Mouse (Mus musculus) neural tube, embryonic 14.5 days (tissue): ENCODE data around the gene Rhpn2. TPM values are rescaled to one million over a fixed set of nuclear protein-coding genes. Genes with fewer than 3 reads are reported as not detected.
A peak's percentile ranks its signal among the peaks of the same experiment; 100 is the strongest.
"Not testable (repeated sequence)": the region's sequence is repeated elsewhere in the genome, so short reads cannot be mapped to it uniquely, and the experiment has no call there.

Source experiments
- ATAC-seq: fragments of 200-750 bp; cut with Nextera tagmentation; 2 replicates; pipeline ENCODE4 v1.8.0; 2017; ENCODE audit warnings: low read depth, mild to moderate bottlenecking, moderate TSS enrichment, moderate library complexity
- H3K27ac ChIP-seq: fragments of 300-500 bp; sonication (generic); 2 replicates; pipeline ENCODE4 v1.5.1; 2014; ENCODE audit warnings: low read depth, mild to moderate bottlenecking, control low read depth, low read length, moderate library complexity, mixed read lengths
- H3K27me3 ChIP-seq: fragments of 300-500 bp; sonication (generic); 2 replicates; pipeline ENCODE4 v1.6.1; 2014; ENCODE audit warnings: low read length; ENCODE audit not compliant: control insufficient read depth, insufficient read depth
- H3K36me3 ChIP-seq: fragments of 300-500 bp; sonication (generic); 2 replicates; pipeline ENCODE4 v1.6.1; 2014; ENCODE audit warnings: low read length, mixed read lengths; ENCODE audit not compliant: control insufficient read depth, insufficient read depth
- H3K4me1 ChIP-seq: fragments of 300-500 bp; sonication (generic); 2 replicates; pipeline ENCODE4 v1.6.1; 2014; ENCODE audit warnings: low read length; ENCODE audit not compliant: control insufficient read depth, insufficient read depth
- H3K4me2 ChIP-seq: fragments of 300-500 bp; sonication (generic); 2 replicates; pipeline ENCODE4 v1.6.1; 2014; ENCODE audit warnings: mild to moderate bottlenecking, low read depth, low read length, control low read depth
- H3K4me3 ChIP-seq: fragments of 300-500 bp; sonication (generic); 2 replicates; pipeline ENCODE4 v1.5.1; 2014; ENCODE audit warnings: low read depth, low read length, control low read depth, mixed read lengths
- H3K9ac ChIP-seq: fragments of 300-500 bp; sonication (generic); replicated peaks from 2 replicates; pipeline ENCODE4 v1.6.1; 2014; ENCODE audit warnings: low read depth, mild to moderate bottlenecking, control low read depth, low read length, mixed read lengths
- H3K9me3 ChIP-seq: fragments of 300-500 bp; sonication (generic); 2 replicates; pipeline ENCODE4 v1.6.1; 2016; ENCODE audit warnings: low read length; ENCODE audit not compliant: control insufficient read depth
- WGBS: fragments of 180-500 bp; shearing (Covaris S2); extraction: QIAGEN DNeasy Blood & Tissue Kit; methylation state at CpG from one replicate; pipeline ENCODE4 v1.1.7; 2014; 5-methylcytosine and 5-hydroxymethylcytosine counted together
- polyA plus RNA-seq: library from polyadenylated mRNA; unstranded; fragments of >200 nt; fragmentation: Nextera tagmentation; extraction: Ambion mirVana; gene quantifications from 2 replicates; pipeline ENCODE4 v1.2.1, GENCODE M21; 2014

Gene Rhpn2
- polyA plus RNA-seq, 1 experiment from 2014 or later = 5.8 TPM

DNA sequence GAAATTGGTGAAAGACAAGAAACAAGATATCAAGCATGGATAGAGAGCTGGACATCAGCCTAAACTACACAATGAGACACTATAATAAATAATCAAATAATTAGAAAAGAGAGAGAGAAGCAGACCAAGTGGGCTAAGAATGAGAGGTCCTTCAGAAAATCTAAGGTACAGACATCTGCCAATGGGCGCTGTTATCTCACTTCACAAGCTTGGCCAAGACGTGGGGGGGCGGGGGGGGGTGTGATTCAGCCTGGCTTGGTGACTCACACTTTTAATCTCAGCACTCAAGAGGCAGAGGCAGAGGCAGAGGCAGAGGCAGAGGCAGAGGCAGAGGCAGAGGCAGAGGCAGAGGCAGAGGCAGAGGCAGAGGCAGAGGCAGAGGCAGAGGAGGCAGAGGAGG is 14.7 kb upstream of the Rhpn2 start:
- H3K9ac ChIP-seq, H3K36me3 ChIP-seq, ATAC-seq, H3K4me3 ChIP-seq, H3K9me3 ChIP-seq, H3K27me3 ChIP-seq, H3K27ac ChIP-seq, H3K4me2 ChIP-seq: not testable (repeated sequence)
- 86% methylated on average over 3 of the region's 3 CpGs for WGBS
- peaks cover 13% of the 10 kb centered on the region for H3K4me1 ChIP-seq

DNA sequence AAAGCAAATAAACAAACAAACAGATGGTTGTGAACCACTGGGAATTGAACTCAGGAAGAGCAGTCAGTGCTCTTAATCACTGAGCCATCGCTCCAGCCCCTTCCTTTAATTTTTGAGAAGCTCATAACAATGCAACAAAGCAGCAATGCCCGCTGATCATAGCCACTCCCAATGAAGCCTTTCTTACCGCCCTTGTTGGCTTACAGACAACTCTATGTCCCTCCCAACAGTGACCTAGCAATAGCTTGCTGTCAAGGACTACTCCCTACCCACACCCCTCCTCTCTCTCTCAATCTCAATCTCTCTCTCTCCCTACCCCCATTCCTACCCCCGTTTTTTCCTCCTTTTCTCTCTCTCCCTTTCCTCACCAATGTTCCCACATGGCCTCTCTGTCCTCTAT is 14.2 kb upstream of the Rhpn2 start:
- Histone ChIP-seq H3K27me3 (no peaks in the 10 kb centered on the region), H3K9me3 (no peaks in the 10 kb centered on the region), H3K9ac (no peak overlapping the region), H3K27ac (no peak overlapping the region), H3K4me3 (no peak overlapping the region), H3K4me1 (peaks cover 13% of the 10 kb centered on the region), H3K36me3 (no peaks in the 10 kb centered on the region), H3K4me2 (no peak overlapping the region)
- ATAC-seq = no peak
- WGBS = 78% methylated on average over 4 of the region's 4 CpGs

GRCm38 (mm10) chr7:35322161-35322560 is 11.8 kb upstream of the Rhpn2 start:
- WGBS = 53% methylated on average over 3 of the region's 3 CpGs
- Histone ChIP-seq H3K36me3 (no peaks in the 10 kb centered on the region), H3K4me3 (no peak overlapping the region), H3K9ac (no peak overlapping the region), H3K4me2 (no peak overlapping the region), H3K27me3 (no peaks in the 10 kb centered on the region), H3K27ac (no peak overlapping the region), H3K4me1 (peaks cover 10% of the 10 kb centered on the region), H3K9me3 (no peaks in the 10 kb centered on the region)
- ATAC-seq = no peak

- Histone ChIP-seq H3K4me3 (no peak overlapping the region), H3K9me3 (no peaks in the 10 kb centered on the region), H3K27ac (no peak overlapping the region), H3K27me3 (no peaks in the 10 kb centered on the region), H3K4me2 (peak overlapping the region; percentile 16; the same call in 1 of the 2 replicates), H3K9ac (peak overlapping the region; percentile 34; the same call in 1 of the 2 replicates), H3K4me1 (0 out of 2 replicates have a peak, but pooled peaks cover 5% of the 10 kb centered on the region), H3K36me3 (no peaks in the 10 kb centered on the region)
- no peak for ATAC-seq
- 7% methylated on average over 12 of the region's 13 CpGs for WGBS
Measured at GRCm38 (mm10) chr7:35322732-35323420, 11.1 kb upstream of the Rhpn2 start.

- no peaks in the 10 kb centered on the region for H3K36me3 ChIP-seq
- WGBS = 49% methylated on average over 3 of the region's 3 CpGs
- no peaks in the 10 kb centered on the region; the same call in 1 of the 2 replicates for H3K27me3 ChIP-seq
- no peak for ATAC-seq
- peaks cover 8% of the 10 kb centered on the region; the same call in 1 of the 2 replicates for H3K4me1 ChIP-seq
- no peak overlapping the region for H3K4me2 ChIP-seq
- no peak overlapping the region for H3K9ac ChIP-seq
- no peak overlapping the region for H3K27ac ChIP-seq
- no peak overlapping the region for H3K4me3 ChIP-seq
- no peaks in the 10 kb centered on the region for H3K9me3 ChIP-seq
Measured at GRCm38 (mm10) chr7:35331590-35331989, 2.4 kb upstream of the Rhpn2 start.

- Histone ChIP-seq H3K27ac (no peak overlapping the region), H3K4me1 (peaks cover 8% of the 10 kb centered on the region; the same call in 1 of the 2 replicates), H3K27me3 (no peaks in the 10 kb centered on the region; the same call in 1 of the 2 replicates), H3K36me3 (no peaks in the 10 kb centered on the region), H3K4me3 (peak overlapping the region; percentile 58), H3K4me2 (peak overlapping the region; percentile 99), H3K9me3 (no peaks in the 10 kb centered on the region), H3K9ac (peak overlapping the region; percentile 25)
- ATAC-seq = peak; percentile 46
- under 1% methylated on average over 19 of the region's 19 CpGs for WGBS
Measured at GRCm38 (mm10) chr7:35333231-35333651, 729 bp upstream of the Rhpn2 start.

- ATAC-seq = no peak; the same call in 1 of the 2 replicates
- peak overlapping the region; percentile 52; the same call in 1 of the 2 replicates for H3K27ac ChIP-seq
Measured at GRCm38 (mm10) chr7:35334527-35335452, 820 bp downstream of the Rhpn2 start.

GRCm38 (mm10) chr7:35340196-35340595 is 6.2 kb downstream of the Rhpn2 start:
- H3K4me2 ChIP-seq = no peak overlapping the region
- no peaks in the 10 kb centered on the region for H3K36me3 ChIP-seq
- H3K9me3 ChIP-seq = no peaks in the 10 kb centered on the region
- H3K9ac ChIP-seq = no peak overlapping the region
- no peaks in the 10 kb centered on the region; the same call in 1 of the 2 replicates for H3K27me3 ChIP-seq
- no peak overlapping the region for H3K27ac ChIP-seq
- H3K4me1 ChIP-seq = no peaks in the 10 kb centered on the region
- no peak overlapping the region for H3K4me3 ChIP-seq
- 11% methylated on average over 5 of the region's 5 CpGs for WGBS
- ATAC-seq = no peak

More at GRCm38 (mm10) chr7:35334527-35335452, 820 bp downstream of the Rhpn2 start:
- Histone ChIP-seq H3K9me3 (no peaks in the 10 kb centered on the region), H3K4me1 (peaks cover 8% of the 10 kb centered on the region; the same call in 1 of the 2 replicates), H3K4me3 (peak overlapping the region; percentile 58), H3K4me2 (peak overlapping the region; percentile 99), H3K36me3 (no peaks in the 10 kb centered on the region), H3K9ac (peak overlapping the region; percentile 59), H3K27me3 (no peaks in the 10 kb centered on the region; the same call in 1 of the 2 replicates)
- under 1% methylated on average over 51 of the region's 51 CpGs for WGBS
